Mouse (Mus musculus) lung, adult 2 months (tissue): ENCODE measurements around the gene Ext2. TPM values are rescaled to one million over a fixed set of nuclear protein-coding genes. Genes with fewer than 3 reads are reported as not detected.

ENCODE experiments used
- DNase-seq: peaks from one replicate; pipeline ENCODE4 v3.0.0; 2022
- H3K4me1 ChIP-seq: fragments of 200-500 bp; 2 replicates; pipeline ENCODE4 v1.6.1; 2011; ENCODE audit warnings: low read length; ENCODE audit not compliant: control insufficient read depth, insufficient read depth
- H3K4me3 ChIP-seq: fragments of 200-500 bp; replicated peaks from 2 replicates; pipeline ENCODE3; 2011; ENCODE audit warnings: low read depth, mild to moderate bottlenecking, control low read depth, low read length; ENCODE audit errors: extremely low read depth
- CTCF ChIP-seq: fragments of 200-500 bp; IDR thresholded peaks from 2 replicates; pipeline ENCODE4 v1.5.1; 2011; ENCODE audit warnings: mild to moderate bottlenecking, low read length, control low read depth; ENCODE audit not compliant: insufficient read depth
- POLR2A ChIP-seq: fragments of 200-500 bp; IDR thresholded peaks from 2 replicates; pipeline ENCODE4 v1.6.1; 2011; ENCODE audit warnings: low read depth, mild to moderate bottlenecking, control low read depth, low read length, borderline replicate concordance; ENCODE audit errors: extremely low read depth
- WGBS: fragments of 180-500 bp; shearing (Covaris S2); methylation state at CpG from one replicate; pipeline ENCODE4 v1.1.7; 2018; 5-methylcytosine and 5-hydroxymethylcytosine counted together
- polyA plus RNA-seq: library from polyadenylated mRNA; depleted of rRNA; stranded (reverse); fragments of >200 nt; gene quantifications from 2 replicates; pipeline ENCODE4 v1.2.3, GENCODE M21; 2012

Gene Ext2
- polyA plus RNA-seq, 1 experiment = 59.5 TPM

DNA sequence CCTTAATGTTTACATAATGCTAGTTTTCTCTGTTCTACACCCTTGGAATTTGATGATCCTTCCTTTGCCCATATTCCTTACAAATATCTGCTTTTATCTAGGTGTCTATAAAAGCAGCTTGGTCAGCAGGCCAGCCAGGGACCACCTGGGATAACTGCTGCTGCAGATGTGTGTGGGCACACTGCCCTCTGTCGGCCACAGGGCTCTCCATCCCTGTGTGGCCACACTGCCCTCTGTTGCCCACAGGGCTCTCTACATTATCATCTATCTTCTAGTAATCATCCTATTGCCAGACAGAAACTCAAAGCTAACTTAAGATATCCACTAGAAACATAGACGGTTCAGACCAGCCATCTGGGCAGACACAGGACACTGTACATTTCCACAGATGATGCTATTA lies 12.4 kb downstream of the Ext2 start:
- Histone ChIP-seq H3K4me3 (no peak overlapping the region), H3K4me1 (no peaks in the 10 kb centered on the region)
- no peak for TF ChIP-seq POLR2A
- peak; percentile 96 for TF ChIP-seq CTCF
- WGBS = 6% methylated on average over 2 of the region's 2 CpGs
- DNase-seq = peak; percentile 39

DNA sequence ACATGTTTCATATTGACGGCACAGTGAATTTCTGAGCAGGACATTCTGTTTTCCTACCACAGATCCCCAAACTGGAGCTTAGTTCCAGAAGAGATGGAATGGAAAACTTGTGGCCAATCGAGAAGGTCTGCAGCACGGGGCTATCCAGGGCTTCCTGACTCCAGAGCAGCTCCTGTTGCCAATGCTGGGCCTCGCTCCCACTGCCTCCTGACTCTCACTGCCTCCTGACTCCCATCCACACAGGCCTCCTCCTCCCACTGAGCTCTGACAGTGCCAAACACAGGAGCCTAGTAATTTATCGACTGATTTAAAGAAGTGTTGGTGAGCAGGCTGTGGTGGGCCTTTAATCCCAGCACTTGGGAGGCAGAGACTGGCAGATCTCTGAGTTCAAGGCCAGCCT lies 14.3 kb downstream of the Ext2 start:
- WGBS = 84% methylated on average over 5 of the region's 5 CpGs
- no peak for TF ChIP-seq CTCF
- TF ChIP-seq POLR2A = no peak
- no peaks in the 10 kb centered on the region for H3K4me1 ChIP-seq
- DNase-seq = no peak
- no peak overlapping the region for H3K4me3 ChIP-seq

DNA sequence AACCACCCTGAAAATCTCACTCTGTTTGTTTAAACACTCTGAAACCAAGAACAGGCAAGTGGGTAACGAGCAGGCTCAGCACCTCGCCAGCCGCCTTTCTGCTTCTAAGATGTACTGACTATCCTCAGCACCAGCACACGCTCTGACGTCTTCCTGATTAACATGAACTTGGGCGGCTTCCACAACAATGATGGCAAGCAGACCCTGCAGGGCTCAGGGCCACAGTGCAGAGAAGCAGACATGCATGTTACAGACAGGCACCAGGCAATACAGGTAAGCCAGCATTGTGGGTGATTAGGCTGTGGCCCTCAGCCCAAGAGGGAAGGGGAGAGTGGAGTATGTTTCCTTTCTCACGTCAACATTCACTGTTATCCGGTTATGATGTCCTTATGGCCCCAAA lies 14.9 kb downstream of the Ext2 start:
- 81% methylated on average over 8 of the region's 8 CpGs for WGBS
- Histone ChIP-seq H3K4me3 (no peak overlapping the region), H3K4me1 (no peaks in the 10 kb centered on the region)
- TF ChIP-seq POLR2A = no peak
- no peak for TF ChIP-seq CTCF
- DNase-seq = no peak

DNA sequence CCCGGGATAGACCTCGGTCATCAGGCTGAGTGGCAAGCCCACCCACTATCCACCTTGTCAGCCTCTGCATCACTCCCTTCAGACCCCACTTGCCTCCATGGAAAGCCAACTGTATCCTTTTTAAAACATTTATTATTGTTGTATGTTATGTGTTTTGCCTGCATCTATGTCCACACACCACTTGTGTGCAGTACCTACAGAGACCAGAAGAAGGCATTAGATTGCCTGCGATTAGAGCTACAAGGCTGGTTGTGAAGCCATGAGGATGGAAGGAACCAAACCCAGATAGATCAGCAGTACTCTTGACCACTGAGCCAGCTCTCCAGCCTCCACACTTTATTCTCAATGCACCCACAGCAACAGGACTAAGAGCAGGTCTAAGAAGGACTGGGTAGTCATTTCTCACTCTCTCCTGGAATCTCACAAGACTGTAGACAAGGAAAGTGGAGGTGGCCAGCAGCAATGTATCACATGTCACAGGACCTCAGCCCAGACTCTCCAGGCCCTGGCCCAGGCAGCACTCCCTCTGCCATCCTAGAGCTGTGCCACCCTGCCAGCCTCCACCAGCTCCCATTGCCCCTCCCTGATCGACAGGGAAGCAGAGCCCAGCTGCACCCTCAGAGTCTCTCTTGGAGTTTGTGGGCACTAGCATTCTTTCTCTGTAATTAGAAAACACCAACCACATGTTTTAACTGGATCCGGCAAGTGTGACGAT lies 15.7 kb downstream of the Ext2 start:
- DNase-seq = no peak
- 88% methylated on average over 6 of the region's 6 CpGs for WGBS
- TF ChIP-seq CTCF (no peak), POLR2A (no peak)
- no peak overlapping the region for H3K4me3 ChIP-seq
- no peaks in the 10 kb centered on the region for H3K4me1 ChIP-seq

DNA sequence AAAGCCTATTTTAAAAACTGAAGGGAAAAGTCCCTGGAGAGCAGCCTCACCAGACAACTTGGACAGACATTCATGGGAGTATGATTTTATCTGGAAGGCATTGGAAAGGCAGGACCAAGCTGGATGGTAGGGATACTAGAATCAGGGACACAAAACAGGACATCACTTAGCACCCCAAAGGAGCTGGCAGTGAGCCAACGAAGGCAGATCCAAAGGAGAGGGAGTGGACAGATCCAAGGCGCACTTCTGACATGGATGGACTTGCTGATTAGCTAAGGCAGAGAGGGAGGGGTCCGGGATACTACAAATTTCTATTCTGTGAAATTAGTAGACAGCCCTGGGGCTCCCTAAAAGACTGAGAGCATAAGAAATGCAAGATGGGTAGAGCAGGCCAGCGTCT lies 16.8 kb downstream of the Ext2 start:
- TF ChIP-seq POLR2A = no peak
- TF ChIP-seq CTCF = no peak
- H3K4me1 ChIP-seq = no peaks in the 10 kb centered on the region
- H3K4me3 ChIP-seq = no peak overlapping the region
- WGBS = 81% methylated on average over 4 of the region's 4 CpGs
- DNase-seq = no peak

DNA sequence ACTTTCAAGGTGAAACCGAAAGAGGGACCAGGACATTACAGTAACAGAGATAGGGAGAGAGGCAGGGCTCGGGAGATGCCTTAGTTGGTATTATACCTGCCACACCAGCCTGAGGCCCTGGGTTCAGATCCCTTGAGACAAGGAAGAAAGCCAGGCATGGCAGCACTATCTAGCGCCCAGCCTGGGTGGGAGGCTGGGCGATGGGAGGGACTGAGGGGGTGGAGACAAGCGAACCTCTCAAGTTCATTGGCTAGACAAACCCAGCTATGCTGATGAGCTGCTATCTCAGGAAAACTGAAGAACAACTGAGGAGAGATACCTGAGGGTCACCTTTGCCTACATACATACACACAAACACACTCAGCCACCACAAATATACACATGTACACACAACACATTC lies 17.3 kb downstream of the Ext2 start:
- Histone ChIP-seq H3K4me3 (no peak overlapping the region), H3K4me1 (no peaks in the 10 kb centered on the region)
- DNase-seq = no peak
- 86% methylated on average over 5 of the region's 5 CpGs for WGBS
- no peak for TF ChIP-seq CTCF
- no peak for TF ChIP-seq POLR2A

DNA sequence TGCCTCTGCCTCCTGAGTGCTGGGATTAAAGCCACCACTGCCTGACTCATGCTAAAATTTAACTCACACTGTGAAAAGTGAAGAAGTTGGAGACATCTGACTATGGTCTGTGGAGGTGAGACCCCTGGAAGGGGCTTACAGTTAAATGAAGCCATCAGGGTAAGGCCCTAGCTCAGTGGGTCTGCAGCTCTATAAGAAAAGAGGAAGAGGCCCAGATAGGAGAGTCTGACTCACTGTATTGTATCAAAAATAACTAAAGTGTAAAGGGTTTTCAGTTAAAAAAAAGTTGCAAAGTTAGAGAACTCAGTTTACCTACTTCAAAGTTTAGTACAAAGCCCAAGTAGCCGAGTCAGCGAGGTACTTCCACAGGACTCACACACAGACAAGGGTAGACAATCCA lies 19.4 kb downstream of the Ext2 start:
- H3K4me3 ChIP-seq = no peak overlapping the region
- WGBS = 84% methylated on average over 2 of the region's 2 CpGs

DNA sequence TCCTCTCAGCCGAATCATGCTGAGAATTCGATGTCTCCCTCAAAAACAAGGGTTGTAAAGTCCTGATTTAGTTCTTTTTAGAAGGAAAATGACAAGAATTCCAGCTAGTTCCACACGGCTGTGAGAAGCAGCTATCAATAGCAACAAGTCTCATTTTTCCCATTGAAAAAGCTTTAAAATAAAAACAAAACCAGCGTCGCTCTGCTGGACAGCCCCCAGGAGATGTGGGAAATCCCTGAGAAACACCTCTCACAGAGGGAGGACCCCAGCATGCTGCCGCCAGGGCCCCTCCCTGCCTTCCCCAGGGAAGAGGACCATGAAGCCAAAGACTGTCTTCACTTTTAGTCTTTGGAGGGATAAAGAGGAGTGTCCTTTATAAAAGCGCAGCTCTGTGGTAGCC lies 21.3 kb downstream of the Ext2 start:
- H3K4me3 ChIP-seq = no peak overlapping the region
- H3K4me1 ChIP-seq = peaks cover 5% of the 10 kb centered on the region
- WGBS = 88% methylated on average over 7 of the region's 7 CpGs
- TF ChIP-seq CTCF (no peak), POLR2A (no peak)
- no peak for DNase-seq

More for the DNA sequence above, 19.4 kb downstream of the Ext2 start:
- H3K4me1 ChIP-seq = peaks cover under 1% of the 10 kb centered on the region; the same call in 1 of the 2 replicates
- no peak for TF ChIP-seq POLR2A
- DNase-seq = no peak

DNA sequence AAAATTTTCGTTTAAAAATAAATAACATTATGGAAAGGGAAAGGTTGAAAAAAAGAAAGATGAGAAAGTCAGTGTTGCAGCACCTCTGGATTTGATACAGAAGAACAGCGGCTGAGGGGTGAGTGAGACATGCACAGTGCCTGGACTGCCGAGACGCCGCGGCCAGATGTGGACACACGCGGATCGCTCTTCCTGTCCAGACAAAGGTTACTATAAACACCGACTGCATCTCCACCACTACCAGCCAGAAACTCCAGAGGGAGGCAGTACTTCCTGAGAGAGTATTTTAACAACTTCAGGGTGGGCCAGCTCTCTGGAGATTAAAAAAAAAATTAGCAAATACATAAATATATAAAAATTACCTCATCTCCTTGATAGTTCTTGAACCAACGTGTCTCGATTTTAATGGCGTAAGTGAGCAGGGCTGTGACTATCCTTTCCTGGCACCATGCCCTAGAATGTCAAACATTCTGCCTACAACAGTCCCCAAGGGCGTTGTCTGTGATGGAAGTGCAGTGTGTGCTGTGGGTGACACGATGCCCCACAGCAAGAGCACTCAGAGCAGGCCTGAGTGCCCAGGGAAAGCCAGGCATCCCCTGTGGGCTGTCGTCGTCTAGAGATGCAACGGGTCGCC lies 25.1 kb downstream of the Ext2 start:
- no peak overlapping the region for H3K4me3 ChIP-seq
- no peak for DNase-seq
- WGBS = 36% methylated on average over 19 of the region's 19 CpGs

DNA sequence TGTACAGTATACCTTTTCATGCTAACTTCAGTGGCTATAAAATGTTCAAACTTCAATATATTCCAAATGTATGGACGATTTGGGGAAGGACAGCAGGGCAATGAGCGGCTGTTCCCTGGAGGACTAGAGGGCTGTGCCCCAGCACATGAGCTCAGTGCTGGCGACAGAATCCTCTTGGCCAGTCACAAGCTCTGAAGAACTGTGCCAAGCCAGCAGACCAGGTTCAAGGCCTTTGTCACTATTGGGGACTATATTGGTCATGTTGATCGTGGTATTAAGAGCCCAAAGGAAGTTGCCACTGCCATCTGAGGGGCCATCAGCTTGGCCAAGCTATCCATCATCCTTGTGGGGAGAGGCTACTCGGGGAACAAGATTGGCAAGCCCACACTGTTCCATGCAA lies 28.0 kb downstream of the Ext2 start:
- 85% methylated on average over 5 of the region's 5 CpGs for WGBS
- TF ChIP-seq POLR2A (no peak), CTCF (no peak)
- Histone ChIP-seq H3K4me3 (no peak overlapping the region), H3K4me1 (peaks cover 15% of the 10 kb centered on the region)
- DNase-seq = no peak

More for the DNA sequence above, 25.1 kb downstream of the Ext2 start:
- TF ChIP-seq CTCF = no peak
- no peak for TF ChIP-seq POLR2A
- peaks cover 5% of the 10 kb centered on the region for H3K4me1 ChIP-seq
